Mouse (Mus musculus) spleen, adult 2 months (tissue): ENCODE measurements around the gene Comt.

Experiments used
- CTCF ChIP-seq: fragments of 200-500 bp; IDR thresholded peaks from 2 replicates; pipeline ENCODE4 v1.5.1; 2011; ENCODE audit warnings: mild to moderate bottlenecking, inconsistent platforms; ENCODE audit not compliant: insufficient read depth, insufficient read length, insufficient replicate concordance; ENCODE audit errors: extremely low read depth
- POLR2A ChIP-seq: fragments of 200-500 bp; IDR thresholded peaks from 2 replicates; pipeline ENCODE4 v1.6.1; 2011; ENCODE audit warnings: low read depth, low read length, inconsistent platforms

- TF ChIP-seq CTCF (no peak), POLR2A (no peak)
Measured at GRCm38 (mm10) chr16:18471976-18472375, 45.3 kb upstream of the Comt start.
